Mouse (Mus musculus) left cerebral cortex, adult 8-10 months (tissue): Measurements from ENCODE around the gene Asb13. TPM values are rescaled to one million over a fixed set of nuclear protein-coding genes. Genes with fewer than 3 reads are reported as not detected.

ENCODE experiments used
- DNase-seq, 2 experiments: peaks; one replicate each; pipeline ENCODE4 v3.0.0; 2022; ENCODE audit warnings: low spot score in 2 of 2
- total RNA-seq, 4 experiments: library from RNA; stranded (reverse); gene quantifications; 2 replicates each; pipeline ENCODE4 v1.2.4; 2022

Gene Asb13
- total RNA-seq, 4 experiments from 2014 or later = 41.9 to 50.4 (median 47.5) TPM

DNA sequence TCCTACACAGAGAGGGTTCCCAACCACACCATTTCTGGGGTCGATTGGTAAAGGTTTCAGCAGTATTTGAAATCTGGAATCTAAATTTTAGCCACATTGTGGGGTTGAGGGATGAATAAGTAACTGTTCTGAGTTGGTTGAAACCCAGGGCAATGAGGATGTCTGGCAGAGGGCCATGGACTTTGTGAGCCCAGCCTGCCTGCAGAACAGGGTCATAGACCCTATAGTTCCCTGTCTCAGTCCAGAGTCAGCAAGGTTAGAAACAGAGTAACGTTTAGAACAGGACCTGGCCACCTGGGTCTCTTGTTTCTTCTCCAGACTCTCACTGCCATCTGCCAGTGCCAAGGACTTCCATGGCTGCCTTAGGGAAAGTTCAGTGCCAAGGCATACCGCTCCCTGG, 30.4 kb downstream of the Asb13 start:
- DNase-seq = no peak

- peak; percentile 28 to 70 for DNase-seq
These were observed 31.5 kb downstream of the Asb13 start for GRCm38 (mm10) chr13:3665308-3665723.

- DNase-seq = no peak
These were observed 33.5 kb downstream of the Asb13 start for GRCm38 (mm10) chr13:3667288-3667873.

DNA sequence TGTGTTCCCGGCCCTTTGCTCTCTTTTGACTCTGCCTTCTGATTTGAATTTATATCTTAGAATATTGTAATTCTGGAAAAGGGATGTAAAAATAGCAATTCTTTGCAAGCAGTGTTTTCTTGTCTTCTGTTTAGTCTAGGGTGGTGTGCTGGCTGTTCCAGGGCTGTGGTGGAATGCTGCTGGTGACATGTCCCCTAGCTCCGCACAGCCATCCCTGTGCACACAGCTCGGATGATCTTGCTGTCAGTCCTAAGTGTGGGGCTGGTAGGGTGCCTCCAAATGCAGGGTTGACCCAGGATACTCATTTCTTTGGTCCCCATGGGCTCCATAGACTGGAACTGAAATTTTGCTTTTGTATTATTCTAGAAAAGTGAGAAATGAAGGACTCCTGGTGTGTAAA, 34.2 kb downstream of the Asb13 start:
- DNase-seq = no peak

GRCm38 (mm10) chr13:3669611-3670010, 35.8 kb downstream of the Asb13 start:
- no peak for DNase-seq

DNA sequence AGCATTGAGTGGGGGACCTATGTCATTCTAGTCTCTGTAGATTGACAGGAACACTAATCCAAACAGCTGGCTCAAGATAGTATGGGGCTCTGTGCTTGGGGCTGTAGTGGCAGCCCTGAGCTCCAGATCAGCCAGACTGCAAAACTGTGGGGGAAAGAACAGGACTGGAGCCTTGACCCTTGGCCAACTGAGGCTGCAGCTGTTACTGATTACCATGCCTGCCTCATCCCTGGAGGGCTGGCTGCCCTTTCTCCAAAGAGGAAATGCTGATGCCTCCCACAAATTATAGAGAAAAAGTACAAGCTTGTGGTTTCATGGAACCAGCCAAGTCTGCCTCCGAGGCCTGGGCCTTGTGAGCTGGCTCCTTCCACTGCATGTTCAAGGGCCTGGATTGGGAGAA, 36.2 kb downstream of the Asb13 start:
- no peak for DNase-seq

GRCm38 (mm10) chr13:3673151-3673550, 39.3 kb downstream of the Asb13 start:
- DNase-seq = no peak

- DNase-seq = no peak
These were observed 39.8 kb downstream of the Asb13 start for GRCm38 (mm10) chr13:3673622-3674021.

GRCm38 (mm10) chr13:3675855-3676254, 42.0 kb downstream of the Asb13 start:
- no peak for DNase-seq

DNA sequence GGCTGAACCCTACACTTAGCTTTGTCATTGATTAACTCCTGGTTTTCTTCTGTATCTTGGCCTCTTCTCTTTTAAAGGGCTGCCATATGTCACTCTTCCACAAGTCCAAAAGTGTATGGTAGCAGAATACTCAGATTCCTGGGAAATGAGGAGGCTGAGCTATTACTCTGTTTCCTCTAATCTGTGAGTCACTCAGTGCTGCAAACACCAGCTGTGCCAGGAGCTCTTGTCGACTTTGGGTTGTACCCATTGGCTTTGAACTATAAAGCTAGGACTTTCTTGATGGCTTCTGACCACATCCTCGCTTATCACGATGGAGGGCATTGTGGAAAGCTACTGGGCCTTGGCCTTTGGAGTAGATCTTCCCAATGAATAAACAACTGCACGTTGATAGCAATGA, 45.3 kb downstream of the Asb13 start:
- no peak for DNase-seq

GRCm38 (mm10) chr13:3686306-3686705, 52.5 kb downstream of the Asb13 start:
- no peak for DNase-seq

GRCm38 (mm10) chr13:3694599-3695343, 60.9 kb downstream of the Asb13 start:
- DNase-seq = no peak

DNA sequence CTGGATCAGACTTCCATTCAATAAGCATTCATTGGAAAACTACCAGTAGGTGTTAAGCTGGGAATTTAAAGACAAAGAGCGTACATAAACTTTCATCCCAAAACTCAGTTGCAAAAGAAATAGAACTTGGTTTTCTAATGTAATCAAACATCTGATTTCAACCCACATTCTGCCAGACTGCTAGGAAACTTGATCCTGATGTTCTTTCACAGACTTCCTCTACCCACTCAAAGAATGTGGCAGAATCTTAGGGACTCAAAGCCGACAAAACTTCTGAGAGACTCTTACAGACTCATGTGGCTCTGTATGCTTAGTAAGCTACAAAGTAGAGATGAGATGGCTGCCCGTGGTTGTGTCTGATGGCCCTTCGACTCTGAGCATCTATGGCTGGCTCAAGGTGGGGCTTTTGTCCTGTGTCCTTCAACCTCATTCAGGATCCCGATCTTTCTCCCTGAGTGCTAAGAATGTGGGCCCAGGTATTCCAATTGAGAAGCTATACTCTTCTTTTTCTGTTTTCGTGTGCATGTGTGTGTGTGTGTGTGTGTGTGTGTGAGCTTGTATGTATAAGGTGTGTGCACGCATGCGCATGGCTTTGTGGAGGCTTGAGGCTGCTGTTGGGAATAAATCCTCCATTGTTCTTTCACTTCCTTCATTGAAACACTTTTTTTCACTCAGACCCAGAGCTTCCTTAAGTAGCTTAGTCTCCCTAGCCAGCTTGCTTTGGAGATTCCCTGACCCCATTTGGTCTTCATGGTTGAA, 63.3 kb downstream of the Asb13 start:
- DNase-seq = no peak

DNA sequence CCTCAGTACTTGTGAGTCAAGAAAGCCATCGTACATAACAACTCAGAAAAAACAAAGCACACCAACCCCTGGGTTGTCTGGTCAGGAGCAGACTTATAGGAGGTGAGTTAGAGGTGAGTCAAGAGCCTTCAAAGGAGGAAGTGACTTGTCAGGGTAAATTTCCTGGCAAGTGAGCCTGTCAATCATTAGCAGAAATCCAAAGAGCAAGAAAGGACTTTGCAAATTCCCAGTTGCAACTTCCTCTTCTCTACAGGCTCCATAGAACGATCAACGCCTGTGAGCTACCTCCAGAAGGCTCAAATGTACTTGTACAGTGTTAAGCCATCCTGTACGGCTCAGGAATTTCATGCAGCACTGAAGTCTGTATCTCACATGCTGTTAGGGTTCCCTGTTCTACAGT, 66.9 kb downstream of the Asb13 start:
- DNase-seq = no peak

Other genes starting within 250 kb of the Asb13 start
- 100 to 1,000 TPM; 316 to 326 (median 319) TPM for gene Gdi2, start 96.0 kb upstream of the Asb13 start, total RNA-seq
- 10 to 100 TPM; 24.8 to 28.9 (median 25.6) TPM for gene Fam208b, start 22.9 kb upstream of the Asb13 start, total RNA-seq
- under 1 TPM in 1 of 4 experiments, not detected in 3; 0.35 TPM for gene Calml3, start 170.3 kb downstream of the Asb13 start, total RNA-seq
- gene Calm4, start 203.7 kb downstream of the Asb13 start, total RNA-seq = not detected
- gene Calm5, start 220.1 kb downstream of the Asb13 start, total RNA-seq = not detected